Mouse (Mus musculus): ENCODE data around the gene Swsap1.
A peak's percentile ranks its signal among the peaks of the same experiment; 100 is the strongest.

Swsap1 gene

GRCm38 (mm10) chr9:21936692-21937570 is 18.6 kb upstream of the Swsap1 start, which contains the start of gene Plppr2:
Gene Plppr2, plus strand, starts transcription at chr9:21937033.
- DNase-seq, result peak; percentile 95 to 97

- no peak for DNase-seq
Observed at GRCm38 (mm10) chr9:21937711-21938175, 17.8 kb upstream of the Swsap1 start.

- no peak for DNase-seq
Observed at GRCm38 (mm10) chr9:21938234-21938855, 17.2 kb upstream of the Swsap1 start.

GRCm38 (mm10) chr9:21943046-21943445 is 12.5 kb upstream of the Swsap1 start:
- no peak for DNase-seq

- DNase-seq, result no peak
Observed at GRCm38 (mm10) chr9:21943638-21944037, 11.9 kb upstream of the Swsap1 start.

- DNase-seq, result no peak
Observed at GRCm38 (mm10) chr9:21944267-21944666, 11.3 kb upstream of the Swsap1 start.

GRCm38 (mm10) chr9:21947540-21948130 is 7.9 kb upstream of the Swsap1 start:
- no peak for DNase-seq

- DNase-seq, result no peak
Observed at GRCm38 (mm10) chr9:21948146-21948545, 7.4 kb upstream of the Swsap1 start.

GRCm38 (mm10) chr9:21948790-21949189 is 6.8 kb upstream of the Swsap1 start:
- no peak for DNase-seq

GRCm38 (mm10) chr9:21950322-21950721 is 5.2 kb upstream of the Swsap1 start:
- DNase-seq, result peak; percentile 84 to 85

GRCm38 (mm10) chr9:21951977-21952376 is 3.6 kb upstream of the Swsap1 start:
- DNase-seq, result peak; percentile 49 to 52

- no peak for DNase-seq
Observed at GRCm38 (mm10) chr9:21953600-21953999, 2.0 kb upstream of the Swsap1 start.

GRCm38 (mm10) chr9:21954635-21955034 is 920 bp upstream of the Swsap1 start:
- DNase-seq, result no peak

GRCm38 (mm10) chr9:21955225-21955569 is 358 bp upstream of the Swsap1 start:
- DNase-seq, result no peak

GRCm38 (mm10) chr9:21958372-21958771 is 2.8 kb downstream of the Swsap1 start:
- no peak for DNase-seq

GRCm38 (mm10) chr9:21959244-21959643 is 3.7 kb downstream of the Swsap1 start:
- DNase-seq, result no peak

GRCm38 (mm10) chr9:21960135-21960534 is 4.6 kb downstream of the Swsap1 start:
- no peak for DNase-seq

GRCm38 (mm10) chr9:21960558-21961208 is 5.1 kb downstream of the Swsap1 start:
- no peak for DNase-seq

GRCm38 (mm10) chr9:21961366-21961980 is 5.9 kb downstream of the Swsap1 start:
- DNase-seq, result peak in 1 of 2 experiments; percentile 20

GRCm38 (mm10) chr9:21962010-21962409 is 6.5 kb downstream of the Swsap1 start:
- no peak for DNase-seq

- peak; percentile 50 to 57 for DNase-seq
Observed at GRCm38 (mm10) chr9:21962416-21963059, 7.0 kb downstream of the Swsap1 start.

- no peak for DNase-seq
Observed at GRCm38 (mm10) chr9:21963417-21963816, 7.9 kb downstream of the Swsap1 start, which contains the start of gene Epor. Gene Epor, minus strand, starts transcription at chr9:21963506.
